Mouse (Mus musculus) lung, adult 2 months (tissue): ENCODE measurements at regions not wholly inside any gene's neighbourhood (a gene's known extent, or its start where the extent isn't known, plus 50 kb on each side); places are given as distances from the start of the nearest gene placed in this dataset.

Source experiments
- CTCF ChIP-seq: fragments of 200-500 bp; IDR thresholded peaks from 2 replicates; pipeline ENCODE4 v1.5.1; 2011; ENCODE audit warnings: mild to moderate bottlenecking, low read length, control low read depth; ENCODE audit not compliant: insufficient read depth
- POLR2A ChIP-seq: fragments of 200-500 bp; IDR thresholded peaks from 2 replicates; pipeline ENCODE4 v1.6.1; 2011; ENCODE audit warnings: low read depth, mild to moderate bottlenecking, control low read depth, low read length, borderline replicate concordance; ENCODE audit errors: extremely low read depth

- no peak for TF ChIP-seq CTCF
- TF ChIP-seq POLR2A, result no peak
Measured at GRCm38 (mm10) chr6:18682043-18682442, 166.3 kb upstream of the Lsm8 start.
